Mouse (Mus musculus): ENCODE data around the gene Slc35d2. TPM values are rescaled to one million over a fixed set of nuclear protein-coding genes. Genes with fewer than 3 reads are reported as not detected.

The Slc35d2 gene
- polyA plus RNA-seq (2014; fragmentation: Nextera tagmentation; extraction: Ambion mirVana), result 3.3 and 4.7 TPM in 2 replicates

DNA sequence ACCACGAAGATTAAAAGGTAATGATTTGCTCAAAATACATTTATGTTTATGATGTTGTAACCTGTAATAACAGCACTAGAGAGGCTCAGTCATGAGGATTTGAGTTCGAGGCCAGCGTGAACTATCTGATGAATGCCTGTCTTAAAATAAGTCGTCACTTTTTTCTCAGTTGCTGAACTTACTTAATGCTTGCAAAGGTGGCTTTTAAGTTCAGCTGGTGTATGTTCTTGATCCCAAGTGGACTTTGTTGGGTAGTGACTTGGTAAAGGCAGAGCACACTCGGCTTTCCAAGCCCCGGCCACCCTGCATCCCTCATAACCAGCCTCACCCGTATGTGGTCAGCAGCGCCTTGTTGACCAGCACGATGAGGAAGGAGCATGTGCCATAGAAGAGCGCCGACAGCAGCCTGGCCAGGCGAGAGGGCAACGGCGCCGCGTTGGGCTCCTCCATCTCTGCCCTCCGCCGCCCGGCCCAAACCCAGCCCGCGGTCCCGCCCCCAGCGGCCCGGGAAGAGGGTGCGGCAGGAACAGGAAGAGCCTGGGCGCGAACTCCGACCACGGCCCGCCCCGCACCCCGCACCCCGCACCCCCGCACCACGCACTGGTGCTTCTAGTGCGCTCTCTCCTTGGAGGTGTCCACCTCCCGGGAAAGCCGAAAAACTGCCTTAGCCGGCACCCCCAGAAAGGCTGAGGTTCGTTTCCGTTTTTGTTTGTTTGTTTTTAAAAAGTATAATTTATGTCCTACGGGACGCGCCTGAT, at the start of gene Slc35d2:
Slc35d2 (minus strand) TSS at position 511 of the 758 bp plus-strand sequence.
- H3K27ac ChIP-seq (replicated peaks; ENCODE audit: low read depth, low read length), result no peak within 1 kb of the TSS
- peak within 1 kb of the TSS; percentile 55 for H3K4me3 ChIP-seq (ENCODE audit: low read depth, low read length)
- DNase-seq (ENCODE audit: low spot score) (peak; percentile 30), ATAC-seq (replicated peaks; ENCODE audit: insufficient number of reproducible peaks, low FRiP score, low TSS enrichment, low read depth) (peak; percentile 45; the same call in 1 of the 2 replicates)
- no peaks in the 10 kb centered on the region for H3K36me3 ChIP-seq (replicated peaks; ENCODE audit: control insufficient read depth, insufficient read depth, low read depth, low read length)
- peak within 1 kb of the TSS; percentile 74 for H3K9ac ChIP-seq (replicated peaks; ENCODE audit: low read length)
- peak within 1 kb of the TSS; percentile 91 for H3K4me2 ChIP-seq (ENCODE audit: low read depth, low read length)
- no peaks in the 10 kb centered on the region for H3K9me3 ChIP-seq (replicated peaks; ENCODE audit: control insufficient read depth, low read length)
- H3K4me1 ChIP-seq (ENCODE audit: control insufficient read depth, insufficient read depth, low read length), result no peaks in the 10 kb centered on the region
- H3K27me3 ChIP-seq (ENCODE audit: control insufficient read depth, insufficient read depth, low read length), result no peaks in the 10 kb centered on the region
- WGBS, result 8% methylated on average over 44 of the region's 44 CpGs

GRCm38 (mm10) chr13:64178000-64178399, 48.8 kb upstream of the Slc35d2 start:
- WGBS, result 77% methylated on average over 7 of the region's 7 CpGs
- Histone ChIP-seq H3K36me3 (replicated peaks; ENCODE audit: control insufficient read depth, insufficient read depth, low read depth, low read length) (no peaks in the 10 kb centered on the region), H3K4me1 (ENCODE audit: control insufficient read depth, insufficient read depth, low read length) (no peaks in the 10 kb centered on the region), H3K27ac (replicated peaks; ENCODE audit: low read depth, low read length) (no peak overlapping the region), H3K27me3 (ENCODE audit: control insufficient read depth, insufficient read depth, low read length) (no peaks in the 10 kb centered on the region), H3K4me3 (ENCODE audit: low read depth, low read length) (no peak overlapping the region), H3K9ac (replicated peaks; ENCODE audit: low read length) (no peak overlapping the region), H3K4me2 (ENCODE audit: low read depth, low read length) (no peak overlapping the region), H3K9me3 (replicated peaks; ENCODE audit: control insufficient read depth, low read length) (no peaks in the 10 kb centered on the region)
- no peak for ATAC-seq (replicated peaks; ENCODE audit: insufficient number of reproducible peaks, low FRiP score, low TSS enrichment, low read depth)
- no peak for DNase-seq (ENCODE audit: low spot score)

DNA sequence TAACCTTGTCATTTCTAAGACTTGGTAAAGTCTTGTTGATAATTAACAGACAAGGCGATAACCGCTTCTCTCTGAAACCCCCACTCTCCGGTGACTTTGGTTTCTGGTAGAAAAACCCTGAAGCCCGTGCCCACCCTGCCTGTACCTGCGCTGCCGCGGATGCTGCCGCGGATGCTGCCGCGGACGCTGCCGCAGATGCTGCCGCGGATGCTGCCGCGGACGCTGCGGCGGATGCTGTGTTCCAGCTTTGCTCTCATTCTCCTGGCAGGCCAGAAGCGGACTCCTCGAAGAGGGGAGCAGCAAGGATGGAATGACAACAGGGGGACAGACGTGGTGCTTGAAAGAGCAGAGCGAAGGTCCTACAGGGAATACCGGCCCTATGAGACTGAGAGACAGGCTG, 40.6 kb upstream of the Slc35d2 start:
- ATAC-seq (replicated peaks; ENCODE audit: insufficient number of reproducible peaks, low FRiP score, low TSS enrichment, low read depth) (no peak), DNase-seq (ENCODE audit: low spot score) (no peak)
- no peak overlapping the region for H3K4me3 ChIP-seq (ENCODE audit: low read depth, low read length)
- peaks cover 16% of the 10 kb centered on the region for H3K9me3 ChIP-seq (replicated peaks; ENCODE audit: control insufficient read depth, low read length)
- WGBS, result 96% methylated on average over 25 of the region's 25 CpGs
- H3K27me3 ChIP-seq (ENCODE audit: control insufficient read depth, insufficient read depth, low read length), result no peaks in the 10 kb centered on the region
- no peak overlapping the region for H3K4me2 ChIP-seq (ENCODE audit: low read depth, low read length)
- H3K27ac ChIP-seq (replicated peaks; ENCODE audit: low read depth, low read length), result no peak overlapping the region
- no peak overlapping the region for H3K9ac ChIP-seq (replicated peaks; ENCODE audit: low read length)
- H3K4me1 ChIP-seq (ENCODE audit: control insufficient read depth, insufficient read depth, low read length), result no peaks in the 10 kb centered on the region
- no peaks in the 10 kb centered on the region; the same call in none of the 2 replicates for H3K36me3 ChIP-seq (replicated peaks; ENCODE audit: control insufficient read depth, insufficient read depth, low read depth, low read length)

DNA sequence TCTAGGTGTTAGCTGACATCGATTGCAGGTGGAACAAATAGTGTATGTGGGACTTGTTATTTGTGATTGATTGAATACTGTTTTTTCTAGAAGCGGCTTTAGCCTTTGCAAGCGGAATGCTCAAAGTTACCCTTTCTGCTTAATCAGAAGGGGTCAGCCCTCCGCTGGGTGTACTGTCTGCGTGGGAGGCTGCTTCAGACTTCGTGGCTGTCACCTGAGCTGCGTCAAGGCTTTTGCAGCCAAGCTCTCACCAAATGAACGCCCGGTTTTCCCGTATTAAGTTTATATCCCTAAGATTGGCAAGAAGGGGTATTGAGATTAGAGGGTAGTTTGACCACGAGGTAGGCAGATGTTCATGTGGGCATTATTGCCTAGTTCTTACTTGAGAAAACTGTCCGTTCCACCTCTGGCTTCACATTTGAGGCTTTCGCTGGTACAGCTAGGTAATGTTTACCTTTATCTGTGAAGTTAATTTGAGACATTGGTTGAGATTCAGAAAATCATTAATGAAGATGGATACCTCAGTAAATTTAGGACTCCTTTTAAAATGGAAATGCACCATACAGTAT, 34.1 kb upstream of the Slc35d2 start:
- Histone ChIP-seq H3K36me3 (replicated peaks; ENCODE audit: control insufficient read depth, insufficient read depth, low read depth, low read length) (no peaks in the 10 kb centered on the region), H3K9me3 (replicated peaks; ENCODE audit: control insufficient read depth, low read length) (no peaks in the 10 kb centered on the region; the same call in 1 of the 2 replicates), H3K4me1 (ENCODE audit: control insufficient read depth, insufficient read depth, low read length) (no peaks in the 10 kb centered on the region), H3K27ac (replicated peaks; ENCODE audit: low read depth, low read length) (no peak overlapping the region), H3K27me3 (ENCODE audit: control insufficient read depth, insufficient read depth, low read length) (no peaks in the 10 kb centered on the region), H3K9ac (replicated peaks; ENCODE audit: low read length) (peak overlapping the region; percentile 87), H3K4me2 (ENCODE audit: low read depth, low read length) (peak overlapping the region; percentile 98), H3K4me3 (ENCODE audit: low read depth, low read length) (peak overlapping the region; percentile 78)
- 26% methylated on average over 13 of the region's 13 CpGs for WGBS
- ATAC-seq (replicated peaks; ENCODE audit: insufficient number of reproducible peaks, low FRiP score, low TSS enrichment, low read depth) (no peak), DNase-seq (ENCODE audit: low spot score) (no peak)

DNA sequence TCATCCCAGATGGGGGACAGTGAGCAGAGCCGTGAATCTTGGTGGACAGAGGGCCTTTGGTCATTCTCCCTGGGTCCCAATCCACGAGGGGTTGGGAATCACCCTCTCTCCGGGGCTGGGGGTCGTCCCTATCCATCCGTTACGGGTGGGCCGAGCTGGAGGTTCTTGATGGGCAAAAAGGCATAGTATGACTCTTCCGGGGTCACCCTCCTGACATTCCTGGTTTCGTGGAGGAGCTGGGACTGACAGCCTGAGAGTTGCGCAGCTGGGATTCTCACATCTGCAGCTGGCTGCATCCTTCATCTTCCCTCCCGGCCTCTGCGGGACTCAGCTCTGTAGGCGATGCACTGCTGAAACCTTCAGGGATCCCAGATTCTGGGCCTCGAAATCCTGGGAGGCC, 33.5 kb upstream of the Slc35d2 start:
- DNase-seq (ENCODE audit: low spot score), result peak; percentile 34
- no peak overlapping the region for H3K27ac ChIP-seq (replicated peaks; ENCODE audit: low read depth, low read length)
- H3K27me3 ChIP-seq (ENCODE audit: control insufficient read depth, insufficient read depth, low read length), result no peaks in the 10 kb centered on the region
- no peaks in the 10 kb centered on the region for H3K4me1 ChIP-seq (ENCODE audit: control insufficient read depth, insufficient read depth, low read length)
- peak overlapping the region; percentile 87 for H3K9ac ChIP-seq (replicated peaks; ENCODE audit: low read length)
- no peaks in the 10 kb centered on the region for H3K9me3 ChIP-seq (replicated peaks; ENCODE audit: control insufficient read depth, low read length)
- WGBS, result 1% methylated on average over 14 of the region's 14 CpGs
- H3K4me2 ChIP-seq (ENCODE audit: low read depth, low read length), result peak overlapping the region; percentile 98
- ATAC-seq (replicated peaks; ENCODE audit: insufficient number of reproducible peaks, low FRiP score, low TSS enrichment, low read depth), result no peak
- no peaks in the 10 kb centered on the region for H3K36me3 ChIP-seq (replicated peaks; ENCODE audit: control insufficient read depth, insufficient read depth, low read depth, low read length)
- H3K4me3 ChIP-seq (ENCODE audit: low read depth, low read length), result peak overlapping the region; percentile 78

- Histone ChIP-seq H3K9ac (replicated peaks; ENCODE audit: low read length) (peak overlapping the region; percentile 87), H3K27ac (replicated peaks; ENCODE audit: low read depth, low read length) (0 out of 2 replicates have a peak overlapping the region, but pooled peaks have one; percentile 65), H3K27me3 (ENCODE audit: control insufficient read depth, insufficient read depth, low read length) (no peaks in the 10 kb centered on the region), H3K4me2 (ENCODE audit: low read depth, low read length) (peak overlapping the region; percentile 98), H3K4me1 (ENCODE audit: control insufficient read depth, insufficient read depth, low read length) (no peaks in the 10 kb centered on the region), H3K4me3 (ENCODE audit: low read depth, low read length) (peak overlapping the region; percentile 78), H3K9me3 (replicated peaks; ENCODE audit: control insufficient read depth, low read length) (no peaks in the 10 kb centered on the region), H3K36me3 (replicated peaks; ENCODE audit: control insufficient read depth, insufficient read depth, low read depth, low read length) (no peaks in the 10 kb centered on the region)
- ATAC-seq (replicated peaks; ENCODE audit: insufficient number of reproducible peaks, low FRiP score, low TSS enrichment, low read depth) (peak; percentile 68), DNase-seq (ENCODE audit: low spot score) (no peak)
- WGBS, result under 1% methylated on average over 67 of the region's 71 CpGs
These were observed 32.9 kb upstream of the Slc35d2 start for GRCm38 (mm10) chr13:64161916-64162611.

- peak; percentile 99 for DNase-seq (ENCODE audit: low spot score)
- H3K4me2 ChIP-seq (ENCODE audit: low read depth, low read length), result peak within 1 kb of the TSS; percentile 98
- peak within 1 kb of the TSS; percentile 87 for H3K9ac ChIP-seq (replicated peaks; ENCODE audit: low read length)
- no peaks in the 10 kb centered on the region for H3K9me3 ChIP-seq (replicated peaks; ENCODE audit: control insufficient read depth, low read length)
- 0 out of 2 replicates have a peak within 1 kb of the TSS, but pooled peaks have one; percentile 65 for H3K27ac ChIP-seq (replicated peaks; ENCODE audit: low read depth, low read length)
- WGBS, result 0% methylated on average over 19 of the region's 31 CpGs
- no peaks in the 10 kb centered on the region for H3K36me3 ChIP-seq (replicated peaks; ENCODE audit: control insufficient read depth, insufficient read depth, low read depth, low read length)
- peak; percentile 99 for ATAC-seq (replicated peaks; ENCODE audit: insufficient number of reproducible peaks, low FRiP score, low TSS enrichment, low read depth)
- H3K4me3 ChIP-seq (ENCODE audit: low read depth, low read length), result peak within 1 kb of the TSS; percentile 78
- H3K27me3 ChIP-seq (ENCODE audit: control insufficient read depth, insufficient read depth, low read length), result no peaks in the 10 kb centered on the region
- no peaks in the 10 kb centered on the region for H3K4me1 ChIP-seq (ENCODE audit: control insufficient read depth, insufficient read depth, low read length)
These were observed 32.4 kb upstream of the Slc35d2 start, which contains the start of gene Habp4 for GRCm38 (mm10) chr13:64161548-64161915. Gene Habp4, plus strand, starts transcription at chr13:64161824.

All from embryonic facial prominence, embryonic 11.5 days (tissue).